Mouse (Mus musculus) forelimb bud, embryonic 11.5 days (tissue): Measurements from ENCODE around the gene Sytl1.

ENCODE experiments used
- DNase-seq: peaks from one replicate; pipeline ENCODE4 v3.0.0-alpha.2; 2012; ENCODE audit warnings: low read depth, low spot score

The Sytl1 gene

GRCm38 (mm10) chr4:133247806-133248449 lies 15.0 kb downstream of the Sytl1 start:
- no peak for DNase-seq

DNA sequence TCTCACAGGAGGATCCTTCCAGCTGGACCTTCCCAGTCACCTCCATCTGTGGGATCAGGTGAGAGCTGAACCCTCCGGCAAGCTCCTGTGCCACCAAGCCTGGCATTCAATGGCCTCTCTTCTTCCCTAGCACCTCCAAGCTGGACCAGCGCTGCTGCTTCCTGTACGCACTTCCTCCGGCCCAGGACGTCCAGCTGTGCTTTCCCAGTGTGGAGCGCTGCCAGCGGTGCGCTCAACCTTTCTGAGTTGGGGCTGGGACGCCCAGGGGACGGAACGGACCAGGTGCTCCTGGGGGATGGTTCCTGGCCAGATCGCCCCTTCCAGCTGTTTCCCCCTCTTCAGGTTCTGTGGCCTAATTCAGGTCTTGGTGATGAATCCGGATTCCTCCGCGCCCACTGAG lies 15.8 kb downstream of the Sytl1 start:
- no peak for DNase-seq

GRCm38 (mm10) chr4:133244289-133244688 lies 18.6 kb downstream of the Sytl1 start:
- DNase-seq: no peak

- DNase-seq: no peak
These were observed 19.4 kb downstream of the Sytl1 start for GRCm38 (mm10) chr4:133243538-133243937.

- DNase-seq: no peak
These were observed 20.2 kb downstream of the Sytl1 start for GRCm38 (mm10) chr4:133242710-133243109.

GRCm38 (mm10) chr4:133241910-133242309 lies 21.0 kb downstream of the Sytl1 start:
- DNase-seq: no peak

DNA sequence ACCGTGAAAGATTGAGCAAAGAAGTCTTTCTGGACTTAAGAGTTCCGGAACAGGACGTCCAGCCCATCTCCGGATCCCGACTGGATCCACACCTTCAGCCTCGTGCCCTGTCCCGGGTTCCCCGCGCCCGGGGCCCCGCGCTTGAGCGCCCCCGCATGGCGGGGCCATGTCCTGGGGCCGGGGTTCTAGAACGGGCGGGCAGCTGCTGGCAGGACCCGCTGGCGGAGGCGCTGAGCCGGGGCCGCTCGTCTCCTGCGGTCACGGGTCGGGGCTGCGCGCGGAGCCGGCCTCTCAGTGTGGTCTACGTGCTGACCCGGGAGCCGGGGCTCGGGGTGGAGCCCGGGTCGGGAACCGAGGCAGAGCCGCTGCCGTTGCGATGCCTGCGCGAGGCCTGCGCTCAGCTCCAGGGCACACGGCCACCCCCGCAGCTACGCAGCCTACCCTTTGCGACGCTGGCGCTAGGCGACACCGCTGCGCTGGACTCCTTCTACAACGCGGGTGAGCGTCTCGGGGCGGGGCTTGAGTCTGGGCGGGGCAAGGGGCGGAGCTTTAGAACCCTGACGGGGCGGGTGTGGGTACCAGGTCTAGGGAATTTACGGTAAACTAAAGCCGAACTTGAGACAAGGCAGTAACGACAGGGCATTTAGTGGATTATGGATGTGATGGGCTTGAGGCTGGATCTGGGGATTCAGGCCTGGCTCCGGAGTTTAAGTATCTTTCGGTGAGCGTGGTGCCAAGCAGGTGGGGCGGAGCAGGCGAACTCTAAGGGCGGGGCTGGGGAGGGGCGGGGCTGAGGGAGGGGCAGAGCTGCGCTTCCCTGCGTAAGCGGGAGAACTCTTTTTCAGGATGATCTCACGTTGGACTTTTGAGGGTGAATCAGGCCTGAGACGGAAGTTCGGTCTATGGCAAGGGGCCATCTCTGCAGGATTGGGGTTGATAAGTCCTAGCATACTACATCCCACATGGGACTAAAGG lies 21.7 kb downstream of the Sytl1 start:
- DNase-seq: peak; percentile 81

- DNase-seq: no peak
These were observed 22.4 kb downstream of the Sytl1 start, which contains the start of gene Map3k6 for GRCm38 (mm10) chr4:133240490-133240921. Gene Map3k6, plus strand, starts transcription at chr4:133240818.

DNA sequence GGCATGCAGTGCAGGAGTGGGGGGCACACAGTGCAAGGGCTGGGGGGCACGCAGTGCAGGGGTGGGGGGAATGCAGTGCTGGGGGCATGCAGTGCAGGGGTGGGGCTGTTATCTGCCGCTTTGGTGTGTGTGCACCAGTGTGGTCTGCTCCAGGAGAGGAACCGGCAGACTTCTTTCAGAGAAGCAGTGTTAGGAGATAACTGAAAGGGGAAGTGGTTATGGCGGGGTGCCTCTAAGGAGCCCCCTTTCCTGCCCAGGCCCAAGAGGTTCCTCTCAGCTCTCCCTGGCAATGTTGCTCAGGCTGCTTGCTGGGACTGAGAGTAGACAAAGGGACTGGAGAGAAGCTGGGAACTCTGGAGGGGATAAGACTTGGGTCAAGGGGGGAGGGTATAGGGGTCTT lies 25.0 kb downstream of the Sytl1 start:
- no peak for DNase-seq

DNA sequence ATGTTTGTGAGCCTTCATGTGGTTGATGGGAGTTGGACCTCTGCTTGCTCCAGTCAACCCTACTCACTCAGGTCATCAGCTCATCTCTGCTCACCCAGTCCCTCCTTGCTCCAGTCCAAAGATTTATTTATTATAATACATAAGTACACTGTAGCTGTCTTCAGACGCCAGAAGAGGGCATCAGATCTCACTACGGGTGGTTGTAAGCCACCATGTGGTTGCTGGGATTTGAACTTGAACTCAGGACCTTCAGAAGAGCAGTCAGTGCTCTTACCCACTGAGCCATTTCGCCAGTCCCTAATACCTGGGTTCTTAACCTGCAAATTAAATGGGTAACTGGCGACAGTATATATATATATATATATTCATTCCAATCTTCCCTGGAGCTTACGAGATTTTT lies 27.5 kb downstream of the Sytl1 start:
- DNase-seq: no peak

- no peak for DNase-seq
These were observed 28.1 kb downstream of the Sytl1 start for GRCm38 (mm10) chr4:133234771-133235170.

GRCm38 (mm10) chr4:133233285-133233976 lies 29.5 kb downstream of the Sytl1 start:
- DNase-seq: no peak

DNA sequence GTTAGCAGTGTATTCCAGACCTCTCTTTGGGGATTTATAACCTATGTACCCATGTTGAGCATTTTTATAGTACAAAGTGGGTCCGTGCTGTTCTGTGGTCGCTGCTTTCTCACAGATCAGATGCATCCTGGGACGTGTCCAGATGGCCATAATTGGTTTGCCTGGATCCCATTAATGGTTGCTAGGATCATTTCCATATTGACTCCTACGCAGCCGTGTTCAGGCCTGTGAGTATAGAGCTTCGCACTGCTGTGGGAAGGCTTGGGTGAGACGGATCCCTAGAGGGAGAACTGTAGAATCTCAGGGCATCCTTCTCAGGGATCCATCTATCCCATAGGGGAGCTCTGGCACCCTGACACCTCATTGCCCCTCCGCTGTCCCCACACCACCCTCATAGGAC lies 33.3 kb downstream of the Sytl1 start:
- DNase-seq: no peak

DNA sequence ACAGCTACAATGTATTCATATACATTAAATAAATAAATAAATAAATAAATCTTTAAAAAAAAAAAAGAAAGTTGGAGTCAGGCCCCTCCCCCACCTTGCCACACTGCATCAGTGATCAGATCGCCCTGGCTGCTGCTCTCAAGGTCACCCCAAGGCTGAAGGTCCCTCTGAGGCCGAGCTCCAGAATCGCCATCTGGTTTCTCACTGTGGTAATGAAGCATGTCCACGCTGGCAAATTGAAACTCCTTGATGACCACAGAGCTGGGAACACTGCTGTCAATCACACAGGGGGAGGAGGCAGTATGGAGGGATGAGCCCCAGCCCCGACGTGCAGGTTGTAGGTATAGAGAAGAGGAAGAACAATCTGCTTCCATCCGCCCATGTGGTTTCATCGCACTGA lies 35.3 kb downstream of the Sytl1 start:
- DNase-seq: no peak

GRCm38 (mm10) chr4:133226073-133226472 lies 36.8 kb downstream of the Sytl1 start:
- no peak for DNase-seq

GRCm38 (mm10) chr4:133223875-133224274 lies 39.0 kb downstream of the Sytl1 start:
- no peak for DNase-seq

- DNase-seq: no peak
These were observed 41.2 kb downstream of the Sytl1 start for GRCm38 (mm10) chr4:133221701-133222100.

DNA sequence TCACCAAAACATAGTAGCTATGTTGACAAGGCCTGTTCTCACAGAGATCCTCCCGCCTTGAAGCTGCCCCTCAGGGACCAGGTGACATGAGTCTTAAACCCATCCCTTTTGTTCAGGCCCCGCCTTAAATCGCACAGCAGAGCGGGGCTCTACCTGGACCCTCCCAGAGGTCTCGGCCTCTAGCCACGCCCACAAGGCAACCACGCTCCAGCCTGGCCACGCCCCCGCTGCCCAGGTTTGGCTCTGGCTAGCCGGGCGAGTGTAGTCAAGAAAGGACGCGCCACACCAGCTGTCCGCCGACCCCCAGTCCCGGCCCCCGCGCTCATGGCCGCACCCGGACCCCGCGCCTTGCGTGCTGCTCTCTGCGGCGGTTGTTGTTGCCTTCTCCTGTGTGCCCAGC lies 42.3 kb downstream of the Sytl1 start:
- no peak for DNase-seq

DNA sequence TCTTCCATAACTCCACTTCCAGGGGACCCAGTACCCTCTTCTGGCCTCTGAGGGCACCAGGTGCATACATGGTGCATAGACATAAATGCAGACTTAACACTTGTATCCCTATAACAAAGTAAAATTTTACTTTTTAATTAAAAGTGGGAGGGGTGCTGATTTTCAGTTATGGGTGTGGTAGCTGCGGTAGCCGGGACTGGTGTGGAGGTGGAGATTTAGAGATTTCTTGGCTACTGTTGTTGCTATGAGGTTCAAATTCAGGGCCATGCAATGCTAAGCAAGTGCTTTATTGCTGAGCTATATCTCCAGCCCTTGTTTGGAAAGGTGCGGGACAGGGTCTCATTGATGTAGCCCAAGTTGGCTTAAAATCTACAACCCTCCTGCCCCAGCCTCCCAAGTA lies 44.2 kb downstream of the Sytl1 start:
- DNase-seq: no peak

- peak; percentile 67 for DNase-seq
These were observed 45.3 kb downstream of the Sytl1 start for GRCm38 (mm10) chr4:133217641-133218040.

DNA sequence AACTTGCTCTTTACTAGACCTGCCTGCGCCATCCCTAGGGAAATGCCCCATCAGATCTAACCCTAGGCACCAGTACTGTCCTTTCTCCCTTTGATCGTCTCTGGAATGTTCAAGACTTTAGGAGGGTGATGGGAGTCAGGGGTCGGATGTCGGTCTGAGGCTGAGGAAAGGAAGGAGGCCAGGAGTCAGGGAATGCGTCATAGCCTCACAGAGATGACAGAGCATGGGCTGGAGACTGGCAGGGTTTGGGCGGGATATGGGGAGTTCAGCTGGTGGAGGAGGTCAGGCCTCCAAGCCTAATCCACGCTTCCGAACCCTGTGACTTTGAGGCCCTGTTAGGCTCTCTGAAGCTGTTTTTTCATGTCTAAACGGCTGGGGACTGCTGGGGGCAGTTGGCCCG lies 49.3 kb downstream of the Sytl1 start:
- DNase-seq: no peak

GRCm38 (mm10) chr4:133213268-133213590 lies 49.7 kb downstream of the Sytl1 start:
- no peak for DNase-seq
